Mouse (Mus musculus): ENCODE results near the gene Shank2.

- TF ChIP-seq CTCF (IDR thresholded peaks at IDR 0.05) (no peak), POLR2A (IDR thresholded peaks at IDR 0.05; ENCODE audit: insufficient read depth, low read depth, low read length) (no peak), EP300 (IDR thresholded peaks at IDR 0.05; ENCODE audit: insufficient read depth, low read depth, low read length) (no peak)
Observed at GRCm38 (mm10) chr7:144210526-144210925, 208.8 kb downstream of the Shank2 start.

All from heart, adult 2 months (tissue).